Mouse (Mus musculus) heart, adult 2 months (tissue): ENCODE measurements around the gene Zfp618. TPM values are rescaled to one million over a fixed set of nuclear protein-coding genes. Genes with fewer than 3 reads are reported as not detected.

Experiments
- DNase-seq, 2 experiments: peaks; one replicate each; pipeline ENCODE4 v3.0.0; 2021
- H3K27ac ChIP-seq: fragments of 200-600 bp; 2 replicates; pipeline ENCODE4 v1.8.1; 2022
- H3K27me3 ChIP-seq: fragments of 200-500 bp; 2 replicates; pipeline ENCODE4 v1.6.1; 2012; ENCODE audit warnings: mild to moderate bottlenecking, low read length, inconsistent platforms, mixed read lengths; ENCODE audit not compliant: control insufficient read depth, insufficient read depth
- H3K36me3 ChIP-seq: fragments of 200-500 bp; 2 replicates; pipeline ENCODE4 v1.6.1; 2012; ENCODE audit warnings: low read length, inconsistent platforms; ENCODE audit not compliant: control insufficient read depth, insufficient read depth
- H3K4me1 ChIP-seq: fragments of 200-500 bp; 2 replicates; pipeline ENCODE4 v1.6.1; 2011; ENCODE audit warnings: low read length; ENCODE audit not compliant: control insufficient read depth, insufficient read depth
- H3K4me3 ChIP-seq: fragments of 200-600 bp; 2 replicates; pipeline ENCODE4 v1.8.1; 2022
- H3K79me2 ChIP-seq: fragments of 200-500 bp; replicated peaks from 2 replicates; pipeline ENCODE4 v1.6.1; 2012; ENCODE audit warnings: mild to moderate bottlenecking, inconsistent platforms, low read length, moderate library complexity, mixed read lengths; ENCODE audit not compliant: control insufficient read depth, insufficient read depth
- H3K9ac ChIP-seq: fragments of 200-500 bp; 2 replicates; pipeline ENCODE4 v1.6.1; 2012; ENCODE audit warnings: low read depth, mild to moderate bottlenecking, control low read depth, inconsistent platforms, low read length, mixed read lengths
- CTCF ChIP-seq: fragments of 200-600 bp; IDR thresholded peaks from 2 replicates; pipeline ENCODE4 v1.8.1; 2022; ENCODE audit warnings: antibody characterized with exemption, mild to moderate bottlenecking, moderate library complexity
- EP300 ChIP-seq: fragments of 200-500 bp; IDR thresholded peaks from 2 replicates; pipeline ENCODE4 v1.6.1; 2011; ENCODE audit warnings: low read depth, low read length, control low read depth; ENCODE audit not compliant: insufficient read depth
- POLR2A ChIP-seq: fragments of 200-500 bp; IDR thresholded peaks from 2 replicates; pipeline ENCODE4 v1.6.1; 2011; ENCODE audit warnings: mild to moderate bottlenecking, low read depth, low read length, control low read depth; ENCODE audit not compliant: insufficient read depth
- WGBS: fragments of 180-500 bp; shearing (Covaris S2); methylation state at CpG from one replicate; pipeline ENCODE4 v1.1.7; 2018; 5-methylcytosine and 5-hydroxymethylcytosine counted together
- intact Hi-C: fragments of 180-260 bp; cut with DNase I; formaldehyde crosslinking; loops from one replicate; pipeline ENCODE4 v1.15.1; 2025
- polyA plus RNA-seq: library from polyadenylated mRNA; depleted of rRNA; stranded (reverse); fragments of >200 nt; gene quantifications from 2 replicates; pipeline ENCODE4 v1.2.3, GENCODE M21; 2012
- total RNA-seq, 2 experiments: library from RNA; stranded (reverse); gene quantifications; 2 replicates each; pipeline ENCODE4 v1.2.3; 2021

Zfp618 gene
- total and polyA plus RNA-seq, 3 experiments = 0.25 to 2.2 (median 0.37) TPM

DNA sequence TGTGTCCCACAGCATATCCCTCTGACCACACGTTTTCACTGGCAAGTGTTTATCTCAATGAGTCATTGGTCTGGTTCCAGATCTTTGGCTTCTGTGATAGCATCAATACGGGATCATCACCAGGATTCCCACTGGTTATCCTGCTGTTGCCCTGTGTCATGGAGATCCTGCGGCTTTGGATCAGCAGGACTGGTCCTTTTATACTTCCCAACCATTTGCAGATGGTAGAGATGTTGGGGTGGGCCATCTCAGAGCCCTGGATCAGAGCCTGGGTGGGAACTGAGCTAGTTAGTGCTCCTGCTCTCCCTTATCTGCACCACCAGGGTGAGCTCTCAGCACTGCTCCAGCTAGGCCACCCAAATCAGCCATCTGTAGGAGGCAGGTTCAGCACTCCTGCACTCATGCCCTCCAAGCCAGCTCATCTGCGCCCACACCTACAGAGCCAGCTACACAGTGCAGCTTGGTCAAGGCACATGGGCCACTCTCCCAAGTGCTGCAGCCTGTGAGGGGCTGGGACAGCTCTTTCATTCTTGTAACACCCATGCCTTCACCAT lies 21.0 kb upstream of the Zfp618 start:
- Histone ChIP-seq H3K79me2 (no peaks in the 10 kb centered on the region), H3K36me3 (no peaks in the 10 kb centered on the region), H3K4me3 (no peak overlapping the region), H3K27ac (no peak overlapping the region), H3K4me1 (no peaks in the 10 kb centered on the region), H3K27me3 (no peaks in the 10 kb centered on the region), H3K9ac (no peak overlapping the region)
- TF ChIP-seq POLR2A = no peak
- peak; percentile 54 for TF ChIP-seq CTCF
- no peak for DNase-seq
- intact Hi-C loops = loop anchor here (2.0 kb wide), 1 partner anchor 174 kb away; no protein-coding TSS in a partner anchor
- 42% methylated on average over 4 of the region's 4 CpGs for WGBS

DNA sequence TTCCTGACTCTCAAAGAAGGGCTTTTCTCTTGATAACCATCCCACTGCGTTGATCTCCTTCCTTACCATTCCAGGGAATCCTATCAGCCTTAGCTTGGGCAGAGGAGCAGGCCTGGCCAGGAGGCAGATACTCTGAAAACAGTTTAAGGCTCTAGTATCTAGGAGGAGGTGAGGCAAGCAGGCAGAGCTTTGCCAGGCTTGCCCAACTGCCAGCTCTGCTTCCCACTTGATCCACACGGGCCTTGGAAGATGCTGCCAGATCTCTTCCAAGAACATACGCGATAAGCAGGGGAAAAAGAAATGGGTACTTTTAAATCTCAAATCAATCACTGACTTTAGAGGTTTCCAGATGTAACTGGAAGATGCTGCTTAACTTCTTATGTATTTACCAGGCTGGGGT lies 1.6 kb upstream of the Zfp618 start:
- intact Hi-C loops = loop anchor here (10.0 kb wide), 1 partner anchor 139 kb away; no protein-coding TSS in a partner anchor
- Histone ChIP-seq H3K27me3 (no peaks in the 10 kb centered on the region), H3K79me2 (no peaks in the 10 kb centered on the region), H3K27ac (no peak overlapping the region), H3K9ac (no peak overlapping the region), H3K4me1 (no peaks in the 10 kb centered on the region), H3K36me3 (no peaks in the 10 kb centered on the region), H3K4me3 (no peak overlapping the region)
- no peak for DNase-seq
- 53% methylated on average over 4 of the region's 4 CpGs for WGBS
- TF ChIP-seq EP300 (no peak), CTCF (no peak), POLR2A (no peak)

DNA sequence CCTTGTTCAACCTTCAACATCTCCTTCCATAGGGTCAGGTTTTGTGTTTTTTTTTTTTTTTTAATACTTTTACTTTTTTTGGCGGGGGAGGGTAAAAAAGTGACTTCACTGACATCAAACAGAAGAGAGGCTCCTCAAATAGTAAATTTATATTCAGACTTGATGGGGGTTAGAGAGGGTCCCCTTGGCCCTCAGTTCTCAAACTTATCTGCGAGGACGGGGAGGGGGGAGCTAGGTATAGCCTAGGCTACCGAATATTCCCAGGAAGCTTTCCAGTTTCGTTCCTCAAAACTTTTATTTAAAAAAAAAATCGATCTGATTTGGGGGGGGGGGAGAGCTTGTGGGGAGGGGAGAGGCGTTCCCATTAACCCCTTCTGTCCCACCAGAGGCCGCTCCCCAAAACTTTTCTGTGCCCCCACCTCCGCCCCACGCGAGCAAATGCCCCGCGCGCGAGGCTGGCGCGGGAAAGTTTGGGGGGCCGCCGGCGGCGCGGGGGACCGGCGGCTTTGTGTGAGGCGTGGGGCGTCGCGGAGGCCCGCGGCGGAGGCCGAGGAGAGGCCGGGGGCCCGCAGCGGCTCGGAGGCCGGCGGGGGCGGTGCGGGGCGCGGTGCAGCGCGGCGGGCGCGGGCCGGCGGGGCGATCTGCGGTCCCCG lies 403 bp upstream of the Zfp618 start:
- no peaks in the 10 kb centered on the region for H3K4me1 ChIP-seq
- H3K9ac ChIP-seq = peak overlapping the region; percentile 55; the same call in 1 of the 2 replicates
- H3K79me2 ChIP-seq = no peaks in the 10 kb centered on the region
- TF ChIP-seq POLR2A (no peak), CTCF (no peak), EP300 (no peak)
- 14% methylated on average over 49 of the region's 52 CpGs for WGBS
- no peak overlapping the region for H3K4me3 ChIP-seq
- no peak overlapping the region for H3K27ac ChIP-seq
- no peaks in the 10 kb centered on the region for H3K27me3 ChIP-seq
- peak in 1 of 2 experiments; percentile 31 for DNase-seq
- no peaks in the 10 kb centered on the region for H3K36me3 ChIP-seq
- intact Hi-C loops = loop anchor here (10.0 kb wide), 1 partner anchor 140 kb away; no protein-coding TSS in a partner anchor

DNA sequence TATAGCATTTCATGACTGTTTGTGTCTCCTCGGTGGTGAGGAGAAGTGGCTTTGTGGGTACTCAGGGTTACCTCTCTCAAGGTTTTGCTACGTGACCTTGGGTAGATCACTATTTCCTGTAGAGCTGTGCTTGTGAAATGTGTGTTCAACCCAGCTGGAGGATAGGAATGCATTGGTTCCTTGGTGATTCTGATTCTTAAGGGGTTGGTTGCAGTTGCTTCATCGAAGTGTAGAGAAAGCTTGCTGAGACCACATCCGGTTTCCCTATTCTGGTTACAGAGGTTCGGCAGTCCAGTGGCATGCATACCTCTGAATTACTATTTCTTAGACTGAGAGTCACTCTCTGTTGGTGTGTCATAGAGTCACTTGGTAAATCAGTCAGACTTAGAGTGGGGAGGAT lies 4.2 kb downstream of the Zfp618 start:
- intact Hi-C loops = loop anchor here (10.0 kb wide), 1 partner anchor 145 kb away; no protein-coding TSS in a partner anchor
- Histone ChIP-seq H3K4me3 (no peak overlapping the region), H3K4me1 (no peaks in the 10 kb centered on the region), H3K27me3 (no peaks in the 10 kb centered on the region), H3K36me3 (no peaks in the 10 kb centered on the region), H3K79me2 (no peaks in the 10 kb centered on the region), H3K9ac (no peak overlapping the region), H3K27ac (no peak overlapping the region)
- 87% methylated on average over 5 of the region's 5 CpGs for WGBS
- no peak for DNase-seq
- no peak for TF ChIP-seq POLR2A
- TF ChIP-seq CTCF = no peak
- TF ChIP-seq EP300 = no peak

DNA sequence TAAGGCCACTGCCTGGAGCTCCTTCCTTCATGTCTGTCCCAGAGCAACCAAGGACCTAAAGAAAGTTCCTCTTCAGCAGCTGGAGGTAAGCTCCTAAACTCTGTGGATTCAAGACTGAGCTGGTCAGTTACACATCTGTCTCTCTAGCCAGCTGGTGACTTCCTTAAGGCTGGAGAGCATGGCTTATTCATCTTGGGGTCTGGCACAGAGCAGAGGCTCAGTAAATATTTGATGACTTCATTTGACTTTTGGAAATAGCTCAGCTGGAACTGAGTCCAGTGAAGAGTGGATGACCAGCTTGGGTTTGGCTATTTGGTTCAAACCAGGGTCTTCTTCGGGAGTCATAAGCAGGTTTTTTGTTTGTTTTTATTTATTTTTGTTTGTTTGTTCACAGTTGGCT lies 6.6 kb downstream of the Zfp618 start:
- no peaks in the 10 kb centered on the region for H3K79me2 ChIP-seq
- intact Hi-C loops = no loop called here
- 69% methylated on average over 1 of the region's 1 CpGs for WGBS

DNA sequence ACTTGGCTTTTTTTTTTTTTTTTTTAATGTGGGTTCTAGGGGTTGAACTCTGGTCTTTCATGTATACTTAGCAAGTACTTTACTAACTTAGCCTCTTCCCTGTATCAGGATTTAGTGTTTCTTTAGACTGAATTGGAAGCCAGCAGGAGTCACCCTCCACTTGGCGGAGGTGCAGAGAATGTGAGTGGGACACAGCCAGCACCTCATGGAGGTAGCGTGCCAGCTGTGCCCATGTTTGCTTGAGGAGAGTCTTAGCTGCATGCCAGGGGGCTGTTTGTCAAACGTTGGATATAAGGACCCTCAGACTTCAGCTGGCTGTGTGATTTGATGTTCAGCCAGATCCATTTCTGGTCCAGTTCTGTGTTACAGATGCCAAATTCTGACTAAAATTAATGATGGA lies 7.7 kb downstream of the Zfp618 start:
- Histone ChIP-seq H3K4me1 (no peaks in the 10 kb centered on the region), H3K27me3 (no peaks in the 10 kb centered on the region), H3K27ac (no peak overlapping the region), H3K9ac (no peak overlapping the region), H3K79me2 (no peaks in the 10 kb centered on the region), H3K4me3 (no peak overlapping the region), H3K36me3 (no peaks in the 10 kb centered on the region)
- TF ChIP-seq POLR2A (no peak), EP300 (no peak), CTCF (no peak)
- WGBS = 49% methylated on average over 3 of the region's 3 CpGs
- no peak for DNase-seq
- intact Hi-C loops = no loop called here

More for the DNA sequence above, 6.6 kb downstream of the Zfp618 start:
- H3K27me3 ChIP-seq = no peaks in the 10 kb centered on the region
- H3K4me3 ChIP-seq = no peak overlapping the region
- TF ChIP-seq POLR2A (no peak), CTCF (no peak), EP300 (no peak)
- H3K27ac ChIP-seq = no peak overlapping the region
- H3K4me1 ChIP-seq = no peaks in the 10 kb centered on the region
- no peaks in the 10 kb centered on the region for H3K36me3 ChIP-seq
- H3K9ac ChIP-seq = no peak overlapping the region
- no peak for DNase-seq
